Mouse (Mus musculus): ENCODE results near the gene Il34.

GRCm38 (mm10) chr8:110792574-110793200 is 13.0 kb downstream of the Il34 start:
- TF ChIP-seq CTCF (IDR thresholded peaks at IDR 0.05; ENCODE audit: control insufficient read depth, insufficient read depth, insufficient replicate concordance, low read depth, low read length): no peak
- TF ChIP-seq POLR2A (IDR thresholded peaks at IDR 0.05; ENCODE audit: control insufficient read depth, low read depth, low read length): no peak
